Mouse (Mus musculus): Measurements from ENCODE around the gene Efcab6. TPM values are rescaled to one million over a fixed set of nuclear protein-coding genes. Genes with fewer than 3 reads are reported as not detected.

Efcab6 gene
- polyA plus RNA-seq, 1 experiment from 2014 or later, result 0.57 TPM

- H3K36me3 ChIP-seq (ENCODE audit: control insufficient read depth, insufficient read depth, low read length), result no peaks in the 10 kb centered on the region
- no peak for ATAC-seq (ENCODE audit: low read depth)
- H3K4me3 ChIP-seq (ENCODE audit: low read length), result no peak overlapping the region
- H3K27ac ChIP-seq (ENCODE audit: low read length), result no peak overlapping the region
- H3K9me3 ChIP-seq (ENCODE audit: control insufficient read depth, low read length), result no peaks in the 10 kb centered on the region
- 71% methylated on average over 7 of the region's 7 CpGs for WGBS
- H3K9ac ChIP-seq (ENCODE audit: low read length), result no peak overlapping the region
- no peaks in the 10 kb centered on the region; the same call in 1 of the 2 replicates for H3K27me3 ChIP-seq (ENCODE audit: control insufficient read depth, insufficient read depth, low read depth, low read length)
- no peaks in the 10 kb centered on the region for H3K4me1 ChIP-seq (replicated peaks; ENCODE audit: control insufficient read depth, insufficient read depth, low read length)
- no peak overlapping the region for H3K4me2 ChIP-seq (ENCODE audit: low read depth, low read length)
Observed at GRCm38 (mm10) chr15:83894261-83894660, 170.9 kb downstream of the Efcab6 start.

DNA sequence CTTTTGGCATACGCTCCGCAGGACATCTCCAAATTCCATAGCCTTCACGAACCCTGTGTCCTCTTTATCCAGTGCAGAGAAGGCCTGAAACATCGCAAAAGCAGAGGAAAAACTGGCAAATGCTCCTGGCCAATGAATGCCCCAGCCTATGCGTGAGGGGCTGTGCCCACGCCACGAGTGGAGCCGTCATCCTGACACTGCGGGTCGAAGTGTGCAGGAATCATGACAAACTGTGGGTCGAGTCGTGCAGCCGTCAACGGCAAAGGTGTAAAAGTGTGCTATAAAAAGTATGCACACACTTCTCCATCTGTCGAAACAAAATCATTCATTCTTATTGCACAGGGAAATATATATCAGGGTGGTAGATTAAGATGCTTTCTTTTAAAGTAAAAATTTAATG is 172.3 kb downstream of the Efcab6 start:
- Histone ChIP-seq H3K4me2 (ENCODE audit: low read depth, low read length) (no peak overlapping the region), H3K9me3 (ENCODE audit: control insufficient read depth, low read length) (no peaks in the 10 kb centered on the region), H3K27me3 (ENCODE audit: control insufficient read depth, insufficient read depth, low read depth, low read length) (no peaks in the 10 kb centered on the region; the same call in 1 of the 2 replicates), H3K36me3 (ENCODE audit: control insufficient read depth, insufficient read depth, low read length) (no peaks in the 10 kb centered on the region), H3K4me3 (ENCODE audit: low read length) (no peak overlapping the region), H3K9ac (ENCODE audit: low read length) (no peak overlapping the region), H3K27ac (ENCODE audit: low read length) (no peak overlapping the region), H3K4me1 (replicated peaks; ENCODE audit: control insufficient read depth, insufficient read depth, low read length) (no peaks in the 10 kb centered on the region)
- ATAC-seq (ENCODE audit: low read depth), result no peak
- WGBS, result 75% methylated on average over 15 of the region's 15 CpGs

- 84% methylated on average over 9 of the region's 9 CpGs for WGBS
- H3K36me3 ChIP-seq (ENCODE audit: control insufficient read depth, insufficient read depth, low read length), result no peaks in the 10 kb centered on the region
- no peak overlapping the region for H3K4me3 ChIP-seq (ENCODE audit: low read length)
- H3K27ac ChIP-seq (ENCODE audit: low read length), result no peak overlapping the region
- no peak overlapping the region for H3K4me2 ChIP-seq (ENCODE audit: low read depth, low read length)
- no peaks in the 10 kb centered on the region for H3K9me3 ChIP-seq (ENCODE audit: control insufficient read depth, low read length)
- no peak for ATAC-seq (ENCODE audit: low read depth)
- H3K4me1 ChIP-seq (replicated peaks; ENCODE audit: control insufficient read depth, insufficient read depth, low read length), result no peaks in the 10 kb centered on the region
- H3K9ac ChIP-seq (ENCODE audit: low read length), result no peak overlapping the region
- no peaks in the 10 kb centered on the region for H3K27me3 ChIP-seq (ENCODE audit: control insufficient read depth, insufficient read depth, low read depth, low read length)
Observed at GRCm38 (mm10) chr15:83884291-83884690, 180.9 kb downstream of the Efcab6 start.

DNA sequence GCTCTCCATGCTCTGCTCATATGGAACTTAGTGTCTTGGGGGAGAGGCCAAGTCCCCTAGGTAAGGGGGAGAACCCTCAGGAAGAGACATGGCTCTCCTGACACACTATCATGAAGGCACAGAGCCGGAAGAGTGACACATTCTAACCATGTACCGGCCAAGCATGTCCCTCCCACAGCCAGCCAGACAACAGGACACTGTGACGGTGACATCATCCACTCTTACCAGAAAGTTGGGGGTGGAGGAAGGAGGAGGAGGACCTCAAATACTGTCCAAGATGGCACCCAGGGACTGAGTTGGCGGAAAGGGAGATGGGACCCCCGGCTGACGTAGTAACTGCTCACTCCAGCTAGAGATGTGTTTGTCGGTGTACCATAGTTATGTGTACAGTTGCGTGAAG is 181.4 kb downstream of the Efcab6 start:
- Histone ChIP-seq H3K4me1 (replicated peaks; ENCODE audit: control insufficient read depth, insufficient read depth, low read length) (no peaks in the 10 kb centered on the region), H3K9me3 (ENCODE audit: control insufficient read depth, low read length) (no peaks in the 10 kb centered on the region), H3K27me3 (ENCODE audit: control insufficient read depth, insufficient read depth, low read depth, low read length) (no peaks in the 10 kb centered on the region), H3K9ac (ENCODE audit: low read length) (no peak overlapping the region), H3K4me3 (ENCODE audit: low read length) (no peak overlapping the region), H3K27ac (ENCODE audit: low read length) (no peak overlapping the region), H3K4me2 (ENCODE audit: low read depth, low read length) (no peak overlapping the region), H3K36me3 (ENCODE audit: control insufficient read depth, insufficient read depth, low read length) (no peaks in the 10 kb centered on the region)
- no peak for ATAC-seq (ENCODE audit: low read depth)
- WGBS, result 87% methylated on average over 8 of the region's 8 CpGs

- Histone ChIP-seq H3K4me2 (ENCODE audit: low read depth, low read length) (no peak overlapping the region), H3K9ac (ENCODE audit: low read length) (no peak overlapping the region), H3K9me3 (ENCODE audit: control insufficient read depth, low read length) (no peaks in the 10 kb centered on the region), H3K36me3 (ENCODE audit: control insufficient read depth, insufficient read depth, low read length) (no peaks in the 10 kb centered on the region), H3K27me3 (ENCODE audit: control insufficient read depth, insufficient read depth, low read depth, low read length) (no peaks in the 10 kb centered on the region), H3K4me3 (ENCODE audit: low read length) (no peak overlapping the region), H3K27ac (ENCODE audit: low read length) (no peak overlapping the region), H3K4me1 (replicated peaks; ENCODE audit: control insufficient read depth, insufficient read depth, low read length) (no peaks in the 10 kb centered on the region)
- 16% methylated on average over 5 of the region's 5 CpGs for WGBS
- no peak for ATAC-seq (ENCODE audit: low read depth)
Observed at GRCm38 (mm10) chr15:83879845-83880244, 185.3 kb downstream of the Efcab6 start.

GRCm38 (mm10) chr15:83877898-83878297 is 187.3 kb downstream of the Efcab6 start:
- H3K27me3 ChIP-seq (ENCODE audit: control insufficient read depth, insufficient read depth, low read depth, low read length), result no peaks in the 10 kb centered on the region
- H3K27ac ChIP-seq (ENCODE audit: low read length), result no peak overlapping the region
- ATAC-seq (ENCODE audit: low read depth), result no peak
- H3K9me3 ChIP-seq (ENCODE audit: control insufficient read depth, low read length), result no peaks in the 10 kb centered on the region
- no peaks in the 10 kb centered on the region for H3K4me1 ChIP-seq (replicated peaks; ENCODE audit: control insufficient read depth, insufficient read depth, low read length)
- H3K9ac ChIP-seq (ENCODE audit: low read length), result no peak overlapping the region
- H3K36me3 ChIP-seq (ENCODE audit: control insufficient read depth, insufficient read depth, low read length), result no peaks in the 10 kb centered on the region
- no peak overlapping the region for H3K4me2 ChIP-seq (ENCODE audit: low read depth, low read length)
- 68% methylated on average over 2 of the region's 2 CpGs for WGBS
- H3K4me3 ChIP-seq (ENCODE audit: low read length), result no peak overlapping the region

DNA sequence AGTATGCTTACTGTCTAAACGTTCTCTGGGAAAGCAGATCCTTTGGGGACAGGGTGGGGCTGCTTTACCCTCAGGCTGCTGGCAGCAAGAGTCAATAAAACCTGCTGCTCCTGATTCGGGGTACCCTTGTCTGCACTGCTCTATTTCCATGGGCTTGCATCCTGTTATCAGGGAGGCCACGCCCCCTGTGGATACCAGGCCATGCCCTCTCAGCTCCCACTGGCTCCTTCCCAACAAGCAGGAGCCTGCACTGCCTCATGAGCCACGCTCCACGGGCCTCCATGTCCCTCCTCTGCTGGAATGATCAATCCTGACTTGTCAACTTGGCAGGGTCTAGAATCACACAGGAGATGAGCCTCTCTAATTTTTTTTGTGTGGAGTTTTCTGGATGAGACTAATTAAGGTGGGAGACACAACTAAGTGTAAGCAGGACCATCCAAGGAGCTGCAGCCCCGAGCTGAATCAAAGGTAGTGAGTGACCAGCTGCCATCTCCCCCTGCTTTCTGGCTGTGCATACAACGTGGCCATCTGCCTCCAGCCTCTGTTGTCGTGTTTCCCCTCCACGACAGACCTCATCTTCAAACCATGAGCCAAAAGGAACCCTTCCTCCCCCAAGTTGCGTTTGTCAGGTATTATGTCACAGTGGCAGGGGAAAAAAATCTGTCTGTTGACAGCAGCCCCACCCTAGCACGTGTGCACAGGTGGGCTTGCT is 187.9 kb downstream of the Efcab6 start:
- WGBS, result 38% methylated on average over 11 of the region's 11 CpGs
- Histone ChIP-seq H3K4me2 (ENCODE audit: low read depth, low read length) (no peak overlapping the region), H3K4me3 (ENCODE audit: low read length) (no peak overlapping the region), H3K4me1 (replicated peaks; ENCODE audit: control insufficient read depth, insufficient read depth, low read length) (no peaks in the 10 kb centered on the region), H3K27me3 (ENCODE audit: control insufficient read depth, insufficient read depth, low read depth, low read length) (no peaks in the 10 kb centered on the region), H3K36me3 (ENCODE audit: control insufficient read depth, insufficient read depth, low read length) (no peaks in the 10 kb centered on the region), H3K9ac (ENCODE audit: low read length) (no peak overlapping the region), H3K27ac (ENCODE audit: low read length) (no peak overlapping the region), H3K9me3 (ENCODE audit: control insufficient read depth, low read length) (no peaks in the 10 kb centered on the region)
- no peak for ATAC-seq (ENCODE audit: low read depth)

DNA sequence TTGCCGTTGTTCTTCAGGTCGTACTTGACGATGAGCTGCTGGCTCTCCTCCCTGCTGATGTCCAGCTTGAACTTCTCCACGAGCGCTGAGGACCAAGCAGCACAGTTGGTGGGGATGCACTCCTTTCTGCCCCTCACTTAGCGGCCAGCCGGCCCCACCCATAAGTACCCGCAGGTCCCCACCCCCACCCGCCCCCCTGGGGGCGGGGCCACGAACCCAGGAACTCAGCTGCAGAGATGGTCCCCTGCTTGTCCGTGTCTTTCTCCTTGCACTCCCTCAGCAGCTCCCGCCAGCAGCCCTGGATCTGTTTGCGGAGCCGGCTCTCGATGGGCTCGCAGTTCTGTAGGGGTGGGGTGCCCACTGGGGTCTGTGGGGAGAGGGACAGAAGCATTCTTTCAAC is 194.2 kb downstream of the Efcab6 start:
- H3K4me3 ChIP-seq (ENCODE audit: low read length), result no peak overlapping the region
- H3K27ac ChIP-seq (ENCODE audit: low read length), result no peak overlapping the region
- 6% methylated on average over 17 of the region's 17 CpGs for WGBS
- H3K9me3 ChIP-seq (ENCODE audit: control insufficient read depth, low read length), result no peaks in the 10 kb centered on the region
- H3K9ac ChIP-seq (ENCODE audit: low read length), result no peak overlapping the region
- no peaks in the 10 kb centered on the region for H3K36me3 ChIP-seq (ENCODE audit: control insufficient read depth, insufficient read depth, low read length)
- no peaks in the 10 kb centered on the region for H3K4me1 ChIP-seq (replicated peaks; ENCODE audit: control insufficient read depth, insufficient read depth, low read length)
- no peak; the same call in 1 of the 2 replicates for ATAC-seq (ENCODE audit: low read depth)
- peak overlapping the region; percentile 2; the same call in 1 of the 2 replicates for H3K4me2 ChIP-seq (ENCODE audit: low read depth, low read length)
- no peaks in the 10 kb centered on the region for H3K27me3 ChIP-seq (ENCODE audit: control insufficient read depth, insufficient read depth, low read depth, low read length)

GRCm38 (mm10) chr15:83865626-83866025 is 199.6 kb downstream of the Efcab6 start:
- Histone ChIP-seq H3K36me3 (ENCODE audit: control insufficient read depth, insufficient read depth, low read length) (no peaks in the 10 kb centered on the region), H3K4me2 (ENCODE audit: low read depth, low read length) (no peak overlapping the region), H3K9me3 (ENCODE audit: control insufficient read depth, low read length) (no peaks in the 10 kb centered on the region), H3K4me3 (ENCODE audit: low read length) (no peak overlapping the region), H3K9ac (ENCODE audit: low read length) (no peak overlapping the region), H3K27ac (ENCODE audit: low read length) (no peak overlapping the region), H3K4me1 (replicated peaks; ENCODE audit: control insufficient read depth, insufficient read depth, low read length) (no peaks in the 10 kb centered on the region), H3K27me3 (ENCODE audit: control insufficient read depth, insufficient read depth, low read depth, low read length) (no peaks in the 10 kb centered on the region)
- WGBS, result 81% methylated on average over 5 of the region's 5 CpGs
- ATAC-seq (ENCODE audit: low read depth), result no peak

All from lung, embryonic 16.5 days (tissue).